Mouse (Mus musculus) midbrain, embryonic 15.5 days (tissue): ENCODE measurements around the gene Acsl5. TPM values are rescaled to one million over a fixed set of nuclear protein-coding genes. Genes with fewer than 3 reads are reported as not detected.

Experiments used
- ATAC-seq: fragments of 200-750 bp; cut with Nextera tagmentation; replicated peaks from 2 replicates; pipeline ENCODE4 v1.8.0; 2017; ENCODE audit warnings: moderate TSS enrichment
- H3K27ac ChIP-seq: fragments of 300-500 bp; sonication (generic); 2 replicates; pipeline ENCODE4 v1.5.1; 2015; ENCODE audit warnings: mild to moderate bottlenecking, inconsistent platforms
- H3K27me3 ChIP-seq: fragments of 300-500 bp; sonication (generic); replicated peaks from 2 replicates; pipeline ENCODE4 v1.6.1; 2015; ENCODE audit warnings: inconsistent platforms
- H3K36me3 ChIP-seq: fragments of 300-500 bp; sonication (generic); replicated peaks from 2 replicates; pipeline ENCODE4 v1.6.1; 2015; ENCODE audit warnings: inconsistent platforms
- H3K4me1 ChIP-seq: fragments of 300-500 bp; sonication (generic); 2 replicates; pipeline ENCODE4 v1.6.1; 2015; ENCODE audit warnings: inconsistent platforms
- H3K4me2 ChIP-seq: fragments of 300-500 bp; sonication (generic); 2 replicates; pipeline ENCODE4 v1.6.1; 2015; ENCODE audit warnings: inconsistent platforms, mild to moderate bottlenecking, moderate library complexity
- H3K4me3 ChIP-seq: fragments of 300-500 bp; sonication (generic); 2 replicates; pipeline ENCODE4 v1.5.1; 2015; ENCODE audit warnings: mild to moderate bottlenecking, inconsistent platforms
- H3K9ac ChIP-seq: fragments of 300-500 bp; sonication (generic); 2 replicates; pipeline ENCODE4 v1.6.1; 2015; ENCODE audit warnings: mild to moderate bottlenecking, inconsistent platforms
- H3K9me3 ChIP-seq: fragments of 300-500 bp; sonication (generic); 2 replicates; pipeline ENCODE4 v1.6.1; 2016; ENCODE audit warnings: inconsistent platforms
- WGBS: fragments of 180-500 bp; shearing (Covaris S2); methylation state at CpG from one replicate; pipeline ENCODE4 v1.1.7; 2015; ENCODE audit warnings: mixed read lengths; 5-methylcytosine and 5-hydroxymethylcytosine counted together
- polyA plus RNA-seq: library from polyadenylated mRNA; unstranded; fragments of >200 nt; fragmentation: Nextera tagmentation; extraction: Ambion mirVana; gene quantifications from 2 replicates; pipeline ENCODE4 v1.2.1, GENCODE M21; 2015

Gene Acsl5
- polyA plus RNA-seq, 1 experiment from 2014 or later, result 13.4 TPM

- peak overlapping the region; percentile 43 for H3K4me3 ChIP-seq
- WGBS, result 10% methylated on average over 12 of the region's 12 CpGs
- peaks cover 11% of the 10 kb centered on the region for H3K4me1 ChIP-seq
- no peak overlapping the region for H3K27ac ChIP-seq
- ATAC-seq, result peak; percentile 71
- H3K9me3 ChIP-seq, result no peaks in the 10 kb centered on the region
- no peaks in the 10 kb centered on the region for H3K36me3 ChIP-seq
- H3K9ac ChIP-seq, result peak overlapping the region; percentile 38; the same call in 1 of the 2 replicates
- H3K4me2 ChIP-seq, result peak overlapping the region; percentile 64
- no peaks in the 10 kb centered on the region for H3K27me3 ChIP-seq
Observed at GRCm38 (mm10) chr19:55218741-55219221, 33.0 kb upstream of the Acsl5 start.

GRCm38 (mm10) chr19:55219359-55219758, 32.4 kb upstream of the Acsl5 start:
- no peaks in the 10 kb centered on the region for H3K9me3 ChIP-seq
- H3K4me2 ChIP-seq, result peak overlapping the region; percentile 64; the same call in 1 of the 2 replicates
- H3K27me3 ChIP-seq, result no peaks in the 10 kb centered on the region
- peaks cover 11% of the 10 kb centered on the region for H3K4me1 ChIP-seq
- no peaks in the 10 kb centered on the region for H3K36me3 ChIP-seq
- WGBS, result 75% methylated on average over 8 of the region's 8 CpGs
- H3K9ac ChIP-seq, result peak overlapping the region; percentile 38; the same call in 1 of the 2 replicates
- no peak for ATAC-seq
- no peak overlapping the region for H3K4me3 ChIP-seq
- H3K27ac ChIP-seq, result no peak overlapping the region

- Histone ChIP-seq H3K36me3 (no peaks in the 10 kb centered on the region), H3K27me3 (no peaks in the 10 kb centered on the region), H3K9me3 (no peaks in the 10 kb centered on the region), H3K9ac (no peak overlapping the region), H3K27ac (no peak overlapping the region), H3K4me3 (no peak overlapping the region), H3K4me1 (peaks cover 11% of the 10 kb centered on the region), H3K4me2 (no peak overlapping the region)
- no peak for ATAC-seq
- 88% methylated on average over 6 of the region's 6 CpGs for WGBS
Observed at GRCm38 (mm10) chr19:55221208-55221607, 30.5 kb upstream of the Acsl5 start.

DNA sequence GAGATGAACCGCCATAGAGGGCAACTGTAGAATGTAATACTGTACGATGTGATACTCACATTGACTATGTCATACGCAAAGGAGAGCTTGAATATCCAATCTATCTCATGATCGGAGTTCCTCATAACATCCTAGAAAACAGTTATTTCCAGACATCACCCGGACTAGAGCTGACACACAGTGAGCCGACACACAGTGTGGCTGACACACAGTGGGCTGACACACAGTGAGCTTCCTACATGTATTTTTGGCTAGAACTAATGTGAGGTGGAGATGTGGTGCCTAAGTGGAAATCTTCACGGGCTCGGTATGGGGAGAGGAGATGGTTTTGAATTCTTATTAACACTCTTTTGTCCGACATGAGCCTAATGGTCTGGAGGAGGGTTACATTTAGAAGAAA, 29.5 kb upstream of the Acsl5 start:
- Histone ChIP-seq H3K4me3 (no peak overlapping the region), H3K4me1 (peaks cover 11% of the 10 kb centered on the region), H3K27me3 (no peaks in the 10 kb centered on the region), H3K36me3 (no peaks in the 10 kb centered on the region), H3K4me2 (no peak overlapping the region), H3K27ac (no peak overlapping the region), H3K9me3 (no peaks in the 10 kb centered on the region), H3K9ac (no peak overlapping the region)
- no peak for ATAC-seq
- 93% methylated on average over 9 of the region's 9 CpGs for WGBS

GRCm38 (mm10) chr19:55226621-55227020, 25.1 kb upstream of the Acsl5 start:
- no peak overlapping the region for H3K4me2 ChIP-seq
- no peak overlapping the region for H3K4me3 ChIP-seq
- WGBS, result 60% methylated on average over 5 of the region's 5 CpGs
- H3K27me3 ChIP-seq, result no peaks in the 10 kb centered on the region
- ATAC-seq, result no peak
- H3K9ac ChIP-seq, result no peak overlapping the region
- H3K36me3 ChIP-seq, result no peaks in the 10 kb centered on the region
- H3K9me3 ChIP-seq, result no peaks in the 10 kb centered on the region
- no peak overlapping the region for H3K27ac ChIP-seq
- peaks cover 4% of the 10 kb centered on the region for H3K4me1 ChIP-seq

DNA sequence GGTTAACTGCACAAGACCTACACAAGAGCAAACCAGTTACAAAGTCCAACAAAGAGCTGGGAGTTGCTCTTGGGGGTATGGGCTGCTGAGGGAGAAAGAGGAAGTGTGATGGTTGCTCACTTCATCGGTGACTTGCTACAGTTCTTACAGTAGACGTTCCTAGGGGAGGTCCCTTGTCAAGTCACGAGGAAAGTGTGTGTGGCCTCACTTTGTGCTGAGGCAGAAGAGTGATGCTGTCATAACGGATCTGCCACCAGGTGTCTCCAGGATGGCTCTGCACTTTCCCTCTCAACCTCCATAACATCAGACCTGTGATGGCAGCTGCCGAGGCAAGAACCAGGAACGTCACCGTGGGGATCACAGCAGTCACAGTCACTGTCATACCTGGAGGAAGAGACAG, 24.6 kb upstream of the Acsl5 start:
- no peak overlapping the region for H3K4me3 ChIP-seq

DNA sequence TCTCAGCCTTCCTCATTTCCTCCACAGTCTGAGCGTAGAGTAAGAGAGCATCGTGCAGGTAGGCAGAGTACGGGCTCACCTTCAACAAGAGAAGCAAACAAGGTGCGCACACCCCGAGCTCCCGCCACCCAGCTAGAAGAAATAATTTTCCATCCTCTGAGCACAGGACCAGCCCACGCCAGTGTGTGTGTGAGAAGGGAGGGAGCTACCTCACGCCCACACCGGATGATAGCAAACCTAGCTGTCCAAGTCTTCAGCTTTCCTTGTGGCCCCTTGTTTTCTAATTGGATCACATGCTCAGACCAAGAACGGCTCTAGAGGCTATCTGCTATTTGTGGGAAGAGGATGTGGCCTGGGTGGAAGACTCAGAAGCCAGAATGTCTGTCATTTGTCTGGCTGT, 20.7 kb upstream of the Acsl5 start:
- no peak overlapping the region for H3K9ac ChIP-seq
- no peak overlapping the region for H3K4me2 ChIP-seq
- H3K36me3 ChIP-seq, result no peaks in the 10 kb centered on the region
- no peaks in the 10 kb centered on the region for H3K9me3 ChIP-seq
- H3K4me1 ChIP-seq, result peaks cover 4% of the 10 kb centered on the region
- H3K27me3 ChIP-seq, result no peaks in the 10 kb centered on the region
- no peak for ATAC-seq
- WGBS, result 78% methylated on average over 10 of the region's 10 CpGs
- H3K27ac ChIP-seq, result no peak overlapping the region
- no peak overlapping the region for H3K4me3 ChIP-seq

More for the DNA sequence above, 24.6 kb upstream of the Acsl5 start:
- Histone ChIP-seq H3K4me2 (no peak overlapping the region), H3K27me3 (no peaks in the 10 kb centered on the region), H3K9ac (no peak overlapping the region), H3K4me1 (peaks cover 4% of the 10 kb centered on the region), H3K9me3 (no peaks in the 10 kb centered on the region), H3K27ac (no peak overlapping the region), H3K36me3 (no peaks in the 10 kb centered on the region)
- WGBS, result 90% methylated on average over 7 of the region's 7 CpGs
- no peak for ATAC-seq

GRCm38 (mm10) chr19:55232136-55232535, 19.6 kb upstream of the Acsl5 start:
- 59% methylated on average over 8 of the region's 8 CpGs for WGBS
- H3K4me1 ChIP-seq, result peaks cover 4% of the 10 kb centered on the region

DNA sequence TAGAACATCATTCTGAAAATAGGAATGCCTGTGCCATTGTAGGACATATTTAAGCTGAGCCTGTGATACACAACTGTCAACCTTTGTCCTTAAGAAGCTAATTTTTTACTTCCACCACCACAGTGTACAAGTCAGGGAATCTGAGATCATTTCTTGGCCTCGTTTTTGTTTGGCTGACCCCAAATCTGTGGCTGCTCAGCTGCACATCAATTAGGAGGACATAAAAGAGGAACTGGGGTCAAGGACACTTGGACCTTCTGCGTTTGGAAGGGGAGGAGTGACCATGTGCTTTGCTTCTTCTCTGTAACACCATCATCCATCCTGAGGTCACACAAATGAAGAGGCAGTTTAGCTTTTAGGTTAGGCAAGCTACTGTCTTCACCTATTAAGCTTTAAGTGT, 15.7 kb upstream of the Acsl5 start:
- no peak overlapping the region for H3K9ac ChIP-seq
- H3K4me2 ChIP-seq, result no peak overlapping the region
- no peaks in the 10 kb centered on the region for H3K4me1 ChIP-seq
- H3K36me3 ChIP-seq, result no peaks in the 10 kb centered on the region
- WGBS, result 64% methylated on average over 2 of the region's 2 CpGs
- no peak overlapping the region for H3K27ac ChIP-seq
- ATAC-seq, result no peak
- H3K9me3 ChIP-seq, result no peaks in the 10 kb centered on the region
- no peaks in the 10 kb centered on the region for H3K27me3 ChIP-seq
- H3K4me3 ChIP-seq, result no peak overlapping the region

More at GRCm38 (mm10) chr19:55232136-55232535, 19.6 kb upstream of the Acsl5 start:
- H3K9ac ChIP-seq, result no peak overlapping the region
- no peaks in the 10 kb centered on the region for H3K9me3 ChIP-seq
- H3K36me3 ChIP-seq, result no peaks in the 10 kb centered on the region
- H3K27ac ChIP-seq, result no peak overlapping the region
- H3K4me3 ChIP-seq, result no peak overlapping the region
- no peaks in the 10 kb centered on the region for H3K27me3 ChIP-seq
- no peak for ATAC-seq
- H3K4me2 ChIP-seq, result no peak overlapping the region

DNA sequence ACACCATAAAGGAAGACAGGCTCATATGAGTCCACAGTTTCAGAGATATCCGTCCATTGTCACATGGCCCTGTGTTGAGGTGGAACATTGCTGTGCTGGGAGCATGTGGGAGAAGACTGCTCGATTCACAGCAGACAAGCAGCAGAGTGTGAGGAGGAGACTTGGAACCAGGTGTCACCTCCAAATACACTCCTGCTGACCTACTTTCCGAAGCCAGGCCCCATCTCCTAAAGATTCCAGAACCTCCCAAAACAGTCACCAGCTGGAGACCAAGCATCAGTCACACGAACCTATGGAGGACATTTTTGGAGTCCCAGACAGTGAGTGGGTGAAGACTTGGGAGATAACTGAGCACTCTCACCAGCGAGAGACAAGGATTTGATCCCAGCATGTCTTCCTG, 15.2 kb upstream of the Acsl5 start:
- Histone ChIP-seq H3K4me3 (no peak overlapping the region), H3K27me3 (no peaks in the 10 kb centered on the region), H3K9me3 (no peaks in the 10 kb centered on the region), H3K4me2 (no peak overlapping the region), H3K36me3 (no peaks in the 10 kb centered on the region), H3K4me1 (no peaks in the 10 kb centered on the region), H3K9ac (no peak overlapping the region), H3K27ac (no peak overlapping the region)
- no peak for ATAC-seq
- WGBS, result 89% methylated on average over 5 of the region's 5 CpGs

GRCm38 (mm10) chr19:55239766-55240426, 11.8 kb upstream of the Acsl5 start:
- no peak for ATAC-seq
- H3K4me3 ChIP-seq, result no peak overlapping the region
- no peak overlapping the region for H3K27ac ChIP-seq
- H3K4me1 ChIP-seq, result no peaks in the 10 kb centered on the region
- H3K36me3 ChIP-seq, result no peaks in the 10 kb centered on the region
- H3K9me3 ChIP-seq, result no peaks in the 10 kb centered on the region
- H3K27me3 ChIP-seq, result no peaks in the 10 kb centered on the region
- no peak overlapping the region for H3K4me2 ChIP-seq
- WGBS, result 83% methylated on average over 6 of the region's 6 CpGs
- H3K9ac ChIP-seq, result no peak overlapping the region

DNA sequence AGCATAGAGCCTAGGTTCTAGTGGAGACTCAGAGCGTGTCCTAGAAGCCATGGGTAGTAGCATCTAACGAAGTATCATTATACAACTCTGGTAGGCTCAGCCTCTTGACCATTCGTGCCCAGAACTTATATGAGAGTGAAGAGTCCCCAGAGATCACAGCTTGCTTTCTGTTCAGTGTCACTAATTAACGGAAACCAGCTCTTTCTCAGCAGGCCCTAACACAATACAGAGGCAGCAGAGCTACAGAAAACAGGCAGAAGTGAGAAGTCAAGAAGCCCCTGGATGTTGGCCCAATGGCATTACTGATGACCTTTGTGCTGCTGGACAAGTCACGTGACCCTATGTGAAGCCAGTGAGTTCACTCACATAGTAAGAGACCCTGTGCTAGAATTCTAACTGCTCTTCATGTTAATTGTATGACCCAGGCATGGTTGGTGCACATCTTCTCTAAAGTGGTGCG, 10.5 kb upstream of the Acsl5 start, which contains the start of gene Gucy2g:
Gene Gucy2g (minus strand): TSS at position 51 of the 460 bp plus-strand sequence.
- Histone ChIP-seq H3K36me3 (no peaks in the 10 kb centered on the region), H3K27ac (no peak within 1 kb of the TSS), H3K27me3 (no peaks in the 10 kb centered on the region), H3K9me3 (no peaks in the 10 kb centered on the region), H3K4me1 (no peaks in the 10 kb centered on the region), H3K9ac (no peak within 1 kb of the TSS), H3K4me2 (no peak within 1 kb of the TSS), H3K4me3 (no peak within 1 kb of the TSS)
- ATAC-seq, result no peak
- WGBS, result 76% methylated on average over 6 of the region's 6 CpGs

DNA sequence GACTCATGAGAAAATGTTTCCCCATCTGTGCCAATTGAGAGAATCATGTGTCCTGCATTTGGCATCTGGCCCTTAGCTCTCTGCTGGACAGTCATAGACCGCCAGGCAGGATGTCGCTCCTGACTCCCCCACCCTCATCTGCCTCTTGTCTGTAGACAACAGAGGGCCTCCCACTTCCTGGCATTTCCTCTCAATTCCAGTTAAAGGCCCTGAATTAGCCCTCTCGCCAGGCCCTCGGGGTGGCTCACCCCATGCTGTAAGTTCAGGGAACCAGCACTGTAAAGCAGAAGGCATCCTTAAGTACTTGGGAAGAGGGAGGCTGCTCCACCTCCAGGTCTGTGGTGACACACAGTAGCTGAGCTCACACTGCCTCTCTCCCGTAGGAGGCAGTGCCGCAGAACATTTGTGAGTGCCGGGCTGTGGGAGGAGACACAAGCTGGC, 6.9 kb upstream of the Acsl5 start:
- Histone ChIP-seq H3K36me3 (no peaks in the 10 kb centered on the region), H3K4me1 (no peaks in the 10 kb centered on the region), H3K9me3 (no peaks in the 10 kb centered on the region), H3K27me3 (no peaks in the 10 kb centered on the region), H3K27ac (no peak overlapping the region), H3K4me2 (no peak overlapping the region), H3K9ac (no peak overlapping the region), H3K4me3 (no peak overlapping the region)
- ATAC-seq, result no peak
- WGBS, result 31% methylated on average over 7 of the region's 7 CpGs
